Mouse (Mus musculus) megakaryocyte, adult 5-6 weeks (primary cell): ENCODE results near the gene Rarb. TPM values are rescaled to one million over a fixed set of nuclear protein-coding genes. Genes with fewer than 3 reads are reported as not detected.

Experiments used
- ATAC-seq: 2 replicates; pipeline ENCODE4 v1.8.0; 2016; ENCODE audit warnings: mild to moderate bottlenecking, inconsistent platforms; ENCODE audit not compliant: poor library complexity, severe bottlenecking
- total RNA-seq, 2 experiments: library from RNA; stranded (forward) in 1 of 2; stranded (reverse) in 1 of 2; fragments of 153-499, 151-499 nt in 1 of 2; fragments of 221-1000, 200-1000 nt in 1 of 2; gene quantifications; 2 replicates each; pipeline versions ENCODE4 v1.2.3 to v1.2.4; 2015 to 2017

Rarb gene
- total RNA-seq, 2 experiments from 2014 or later = 0.11 TPM; not detected in 1

GRCm38 (mm10) chr14:16547492-16548199, 271.3 kb downstream of the Rarb start:
- no peak for ATAC-seq

- ATAC-seq = peak; percentile 40
Observed at GRCm38 (mm10) chr14:16544995-16545394, 274.0 kb downstream of the Rarb start.

GRCm38 (mm10) chr14:16541641-16542040, 277.3 kb downstream of the Rarb start:
- no peak for ATAC-seq

GRCm38 (mm10) chr14:16537433-16537832, 281.5 kb downstream of the Rarb start:
- ATAC-seq = no peak

- no peak for ATAC-seq
Observed at GRCm38 (mm10) chr14:16528631-16529030, 290.3 kb downstream of the Rarb start.

GRCm38 (mm10) chr14:16526120-16526519, 292.8 kb downstream of the Rarb start:
- ATAC-seq = no peak

DNA sequence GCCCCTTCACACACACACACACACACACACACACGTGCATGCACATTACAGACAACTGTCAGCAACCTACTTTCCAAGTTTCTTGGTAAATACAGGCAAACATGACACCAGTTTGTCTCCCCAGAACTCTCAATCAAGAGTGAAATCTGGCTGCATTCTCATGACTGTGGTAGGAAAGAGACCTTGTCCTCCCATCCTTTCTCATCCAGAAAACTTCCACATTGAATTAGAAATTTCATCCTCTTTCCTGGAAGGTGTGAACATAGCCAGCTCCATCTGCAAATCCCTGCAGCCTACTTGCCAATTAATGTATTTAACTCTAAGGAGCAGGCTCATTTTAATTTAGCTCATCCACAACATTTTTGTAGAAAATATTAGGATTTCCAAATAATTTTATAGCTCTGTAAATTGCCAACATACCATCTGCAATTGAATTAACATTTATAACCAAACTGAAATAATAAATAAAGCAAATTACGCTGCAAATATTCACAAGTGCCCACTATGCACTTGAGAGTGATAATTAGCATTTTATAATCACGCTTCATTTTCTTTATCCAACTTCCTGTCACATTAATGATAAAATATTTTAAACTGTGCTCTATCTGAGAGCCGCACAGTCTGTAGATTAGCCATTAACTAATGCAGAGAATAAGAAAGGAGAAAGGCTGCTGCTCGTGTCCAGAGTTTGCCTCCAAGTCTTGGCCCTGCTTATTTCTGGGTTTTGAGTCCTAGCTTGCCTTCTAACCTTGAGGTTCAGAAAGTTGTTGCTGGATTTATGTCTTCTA, 293.6 kb downstream of the Rarb start:
- ATAC-seq = no peak

GRCm38 (mm10) chr14:16522852-16523251, 296.1 kb downstream of the Rarb start:
- no peak for ATAC-seq

DNA sequence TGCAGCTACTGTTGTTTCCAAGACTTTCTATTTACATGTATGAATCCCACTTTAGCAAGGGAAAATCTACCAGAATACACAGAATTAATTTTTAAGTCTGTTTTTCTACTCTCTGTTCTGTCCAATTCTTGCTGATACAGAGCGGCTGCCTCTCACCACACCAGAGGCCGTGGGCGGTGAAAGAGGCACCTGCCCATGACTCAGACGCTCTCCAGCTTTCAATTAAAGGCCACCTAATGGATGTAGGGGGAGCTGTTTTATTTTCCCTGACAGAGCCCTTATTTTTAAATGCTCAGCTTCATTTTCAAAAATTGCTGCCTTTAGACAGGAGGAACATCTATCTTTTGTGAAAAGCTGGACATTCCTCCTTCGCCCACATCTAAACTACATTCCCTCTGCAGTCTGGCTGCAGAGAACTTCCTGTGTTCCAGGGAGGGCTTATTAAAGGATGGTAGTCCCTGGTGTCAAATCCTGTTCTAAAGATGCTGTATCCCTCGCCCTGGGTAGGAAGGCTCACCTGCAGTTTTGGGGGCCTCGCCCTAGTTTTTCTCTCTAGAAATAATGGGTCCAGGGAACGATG, 299.3 kb downstream of the Rarb start:
- ATAC-seq = no peak

- ATAC-seq = no peak
Observed at GRCm38 (mm10) chr14:16517958-16518357, 301.0 kb downstream of the Rarb start.

GRCm38 (mm10) chr14:16515731-16516130, 303.2 kb downstream of the Rarb start:
- ATAC-seq = no peak

GRCm38 (mm10) chr14:16510574-16510973, 308.4 kb downstream of the Rarb start:
- ATAC-seq = no peak

GRCm38 (mm10) chr14:16509825-16510224, 309.1 kb downstream of the Rarb start:
- ATAC-seq = no peak

- no peak for ATAC-seq
Observed at GRCm38 (mm10) chr14:16508760-16509159, 310.2 kb downstream of the Rarb start.

GRCm38 (mm10) chr14:16497226-16497661, 321.7 kb downstream of the Rarb start:
- ATAC-seq = no peak

- ATAC-seq = no peak
Observed at GRCm38 (mm10) chr14:16483656-16484380, 335.1 kb downstream of the Rarb start.

DNA sequence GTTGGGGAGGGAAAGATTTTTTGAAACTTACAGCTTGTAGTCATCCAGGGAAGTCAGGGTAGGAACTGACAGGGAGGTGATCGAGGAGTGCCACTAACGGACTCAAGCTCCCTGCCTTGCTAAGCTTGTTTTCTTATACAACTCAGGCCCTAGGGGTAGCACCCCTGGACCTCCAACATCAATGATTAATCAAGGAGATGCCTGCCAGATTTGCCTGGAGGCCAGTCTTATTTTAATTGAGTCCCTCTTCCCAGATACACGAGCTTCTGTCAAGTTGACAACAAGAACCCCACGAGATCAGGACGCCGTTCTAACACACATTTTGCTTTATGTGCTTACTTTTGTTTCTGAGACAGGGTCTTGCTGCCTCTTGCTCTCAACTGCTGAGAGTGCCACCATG, 338.3 kb downstream of the Rarb start:
- no peak for ATAC-seq

DNA sequence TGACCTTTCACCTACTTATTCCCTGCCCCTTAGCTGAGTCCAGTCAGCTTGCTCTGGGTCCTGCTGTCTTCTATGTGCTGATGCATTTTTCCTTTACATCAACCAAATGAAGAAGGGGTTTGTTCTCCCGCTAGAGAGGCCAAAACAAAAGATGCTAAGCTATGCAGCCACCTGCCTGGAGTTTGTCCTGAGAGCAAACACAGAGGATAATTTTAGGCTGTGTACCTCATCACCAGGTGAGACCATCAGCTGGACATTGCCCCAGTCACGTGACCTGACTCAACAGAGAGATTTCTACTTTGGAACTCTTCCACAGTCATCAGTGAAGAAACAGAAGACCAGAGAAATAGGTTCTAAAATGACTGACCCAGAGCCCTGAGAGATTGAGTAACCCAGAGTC, 339.4 kb downstream of the Rarb start:
- no peak for ATAC-seq

GRCm38 (mm10) chr14:16478606-16479323, 340.2 kb downstream of the Rarb start:
- ATAC-seq = no peak

DNA sequence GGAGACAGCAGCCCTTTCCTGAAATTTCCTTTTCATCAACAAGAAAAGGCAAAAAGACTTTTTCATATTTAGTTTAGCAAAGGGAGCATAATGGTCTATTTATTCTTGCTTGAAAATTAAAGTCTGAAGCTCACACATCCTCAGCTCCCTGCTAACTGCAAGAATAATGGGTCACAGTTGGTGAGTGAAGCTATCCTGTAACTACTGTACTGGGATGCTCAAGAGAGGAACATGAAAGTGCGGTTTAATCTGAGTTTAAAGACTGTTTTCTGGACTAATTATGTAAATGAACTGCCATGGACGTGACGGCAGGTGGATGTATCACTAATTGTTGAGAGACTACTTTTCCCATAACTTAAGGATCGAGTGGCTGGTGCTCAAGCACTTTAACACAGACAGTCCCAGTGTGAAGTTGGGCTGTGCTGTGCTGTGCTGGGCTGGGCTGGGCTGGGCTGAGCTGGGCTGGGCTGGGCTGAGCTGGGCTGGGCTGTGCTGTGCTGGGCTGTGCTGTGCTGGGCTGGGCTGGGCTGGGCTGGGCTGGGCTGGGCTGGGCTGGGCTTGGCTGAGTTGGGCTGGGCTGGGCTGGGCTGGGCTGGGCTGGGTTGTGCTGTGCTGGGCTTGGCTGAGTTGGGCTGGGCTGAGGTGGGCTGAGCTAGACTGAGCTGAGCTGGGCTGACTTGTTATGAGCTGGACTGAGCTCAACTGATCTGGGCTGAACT, 370.5 kb downstream of the Rarb start:
- no peak for ATAC-seq
